Mouse (Mus musculus) intestine, embryonic 15.5 days (tissue): Measurements from ENCODE around the gene Wwox. TPM values are rescaled to one million over a fixed set of nuclear protein-coding genes. Genes with fewer than 3 reads are reported as not detected.

Experiments
- ATAC-seq: fragments of 200-750 bp; cut with Nextera tagmentation; 2 replicates; pipeline ENCODE4 v1.8.0; 2017; ENCODE audit warnings: moderate TSS enrichment, moderate library complexity
- H3K27ac ChIP-seq: fragments of 300-500 bp; sonication (generic); 2 replicates; pipeline ENCODE4 v1.5.1; 2015; ENCODE audit warnings: mild to moderate bottlenecking, inconsistent platforms
- H3K27me3 ChIP-seq: fragments of 300-500 bp; sonication (generic); replicated peaks from 2 replicates; pipeline ENCODE4 v1.6.1; 2015; ENCODE audit warnings: inconsistent platforms
- H3K36me3 ChIP-seq: fragments of 300-500 bp; sonication (generic); 2 replicates; pipeline ENCODE4 v1.6.1; 2015; ENCODE audit warnings: inconsistent platforms
- H3K4me1 ChIP-seq: fragments of 300-500 bp; sonication (generic); replicated peaks from 2 replicates; pipeline ENCODE4 v1.6.1; 2015; ENCODE audit warnings: inconsistent platforms
- H3K4me2 ChIP-seq: fragments of 300-500 bp; sonication (generic); replicated peaks from 2 replicates; pipeline ENCODE4 v1.6.1; 2015; ENCODE audit warnings: mild to moderate bottlenecking, inconsistent platforms
- H3K4me3 ChIP-seq: fragments of 300-500 bp; sonication (generic); replicated peaks from 2 replicates; pipeline ENCODE4 v1.5.1; 2015; ENCODE audit warnings: inconsistent platforms
- H3K9ac ChIP-seq: fragments of 300-500 bp; sonication (generic); 2 replicates; pipeline ENCODE4 v1.6.1; 2015; ENCODE audit warnings: inconsistent platforms
- H3K9me3 ChIP-seq: fragments of 300-500 bp; sonication (generic); 2 replicates; pipeline ENCODE4 v1.6.1; 2016; ENCODE audit warnings: inconsistent platforms
- WGBS: fragments of 180-500 bp; shearing (Covaris S2); methylation state at CpG from one replicate; pipeline ENCODE4 v1.1.7; 2015; 5-methylcytosine and 5-hydroxymethylcytosine counted together
- polyA plus RNA-seq: library from polyadenylated mRNA; unstranded; fragments of >200 nt; fragmentation: Nextera tagmentation; extraction: Ambion mirVana; gene quantifications from 2 replicates; pipeline ENCODE4 v1.2.1, GENCODE M21; 2015

Gene Wwox
- polyA plus RNA-seq, 1 experiment from 2014 or later: 11.6 TPM

DNA sequence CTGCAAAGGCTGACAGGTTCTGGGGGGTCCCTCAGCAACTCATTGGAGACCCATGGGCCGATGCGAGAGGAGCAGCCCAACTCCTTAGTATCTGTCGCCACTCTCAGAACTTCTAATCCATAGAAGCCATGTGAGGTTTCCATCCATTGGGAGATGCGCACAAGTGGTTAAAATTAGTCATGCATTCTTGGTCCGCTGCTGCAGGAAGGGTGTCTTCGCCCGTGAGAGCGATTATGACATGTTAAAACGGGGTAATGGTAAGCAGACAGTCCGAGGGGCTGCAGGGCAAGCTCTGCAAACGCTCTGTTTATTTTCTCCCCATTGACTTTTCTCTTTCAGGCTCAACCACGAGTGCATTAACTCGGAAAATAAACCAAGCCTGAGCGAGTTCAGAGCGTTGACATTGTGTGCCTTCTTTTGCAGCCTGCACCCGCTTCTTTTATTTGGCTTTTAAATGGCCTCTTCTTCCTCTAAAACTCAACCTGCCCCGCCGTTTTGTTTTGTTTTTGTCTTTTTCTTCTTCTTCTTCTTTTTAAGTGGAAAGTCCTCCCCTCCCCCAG lies 492.7 kb downstream of the Wwox start:
- Histone ChIP-seq H3K9me3 (no peaks in the 10 kb centered on the region), H3K9ac (no peak overlapping the region), H3K4me3 (no peak overlapping the region), H3K4me1 (peaks cover 16% of the 10 kb centered on the region; the same call in 1 of the 2 replicates), H3K36me3 (no peaks in the 10 kb centered on the region), H3K4me2 (peak overlapping the region; percentile 27), H3K27ac (no peak overlapping the region), H3K27me3 (no peaks in the 10 kb centered on the region)
- ATAC-seq: no peak
- WGBS: 24% methylated on average over 18 of the region's 18 CpGs

GRCm38 (mm10) chr8:114933248-114933647 lies 493.8 kb downstream of the Wwox start:
- Histone ChIP-seq H3K4me3 (no peak overlapping the region), H3K4me1 (peaks cover 12% of the 10 kb centered on the region; the same call in 1 of the 2 replicates), H3K9me3 (no peaks in the 10 kb centered on the region), H3K27ac (no peak overlapping the region), H3K27me3 (no peaks in the 10 kb centered on the region), H3K36me3 (no peaks in the 10 kb centered on the region), H3K4me2 (no peak overlapping the region), H3K9ac (no peak overlapping the region)
- WGBS: 87% methylated on average over 1 of the region's 1 CpGs
- no peak for ATAC-seq

GRCm38 (mm10) chr8:114936887-114937286 lies 497.4 kb downstream of the Wwox start:
- no peaks in the 10 kb centered on the region for H3K9me3 ChIP-seq

DNA sequence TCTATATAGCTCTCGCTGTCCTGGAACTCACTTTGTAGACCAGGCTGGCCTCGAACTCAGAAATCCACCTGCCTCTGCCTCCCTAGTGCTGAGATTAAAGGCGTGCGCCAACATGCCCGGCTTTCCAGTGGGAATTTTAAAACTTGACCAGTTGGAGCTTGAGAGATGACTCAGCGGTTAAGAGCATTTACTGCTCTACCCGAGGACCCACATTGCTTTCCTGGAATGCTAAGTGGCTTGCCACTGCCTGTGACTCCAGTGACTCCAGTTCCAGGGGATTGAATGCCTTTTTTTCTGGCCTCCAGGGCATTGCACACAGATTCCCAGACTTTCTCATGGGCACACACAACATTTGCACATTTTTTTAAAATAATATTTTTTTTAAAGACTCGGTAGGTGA lies 499.9 kb downstream of the Wwox start:
- H3K4me2 ChIP-seq: no peak overlapping the region
- no peak overlapping the region for H3K27ac ChIP-seq
- H3K36me3 ChIP-seq: no peaks in the 10 kb centered on the region
- H3K4me3 ChIP-seq: no peak overlapping the region
- no peaks in the 10 kb centered on the region for H3K9me3 ChIP-seq
- H3K9ac ChIP-seq: no peak overlapping the region
- no peaks in the 10 kb centered on the region for H3K4me1 ChIP-seq
- WGBS: 86% methylated on average over 8 of the region's 8 CpGs
- no peaks in the 10 kb centered on the region for H3K27me3 ChIP-seq
- ATAC-seq: no peak

More at GRCm38 (mm10) chr8:114936887-114937286, 497.4 kb downstream of the Wwox start:
- H3K27me3 ChIP-seq: no peaks in the 10 kb centered on the region
- H3K9ac ChIP-seq: no peak overlapping the region
- no peak overlapping the region for H3K4me2 ChIP-seq
- H3K4me3 ChIP-seq: no peak overlapping the region
- H3K4me1 ChIP-seq: peaks cover 3% of the 10 kb centered on the region; the same call in 1 of the 2 replicates
- no peak for ATAC-seq
- no peak overlapping the region for H3K27ac ChIP-seq
- 47% methylated on average over 10 of the region's 10 CpGs for WGBS
- H3K36me3 ChIP-seq: no peaks in the 10 kb centered on the region

DNA sequence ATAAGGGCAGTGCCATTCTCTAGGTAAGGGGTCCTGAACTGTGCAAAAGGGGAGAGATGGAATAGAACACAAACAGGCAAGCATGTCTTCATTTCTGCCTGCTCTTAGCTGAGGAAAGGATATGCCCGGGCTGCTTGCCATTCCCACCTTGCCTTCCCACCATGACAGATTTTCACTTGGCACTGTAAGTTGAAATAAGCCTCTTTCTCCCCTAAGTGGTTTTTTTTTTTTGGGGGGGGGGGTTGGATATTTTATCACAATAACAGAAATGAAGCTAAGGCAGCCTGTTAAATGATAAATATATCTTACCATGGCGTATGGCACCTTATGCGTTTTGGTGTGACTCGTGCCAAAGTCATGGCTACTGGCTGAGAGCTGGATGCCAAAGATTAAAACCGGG lies 501.6 kb downstream of the Wwox start:
- Histone ChIP-seq H3K9ac (no peak overlapping the region), H3K36me3 (no peaks in the 10 kb centered on the region), H3K4me2 (no peak overlapping the region), H3K27me3 (no peaks in the 10 kb centered on the region), H3K27ac (no peak overlapping the region), H3K4me3 (no peak overlapping the region), H3K4me1 (no peaks in the 10 kb centered on the region), H3K9me3 (no peaks in the 10 kb centered on the region)
- WGBS: 84% methylated on average over 5 of the region's 5 CpGs
- ATAC-seq: no peak

DNA sequence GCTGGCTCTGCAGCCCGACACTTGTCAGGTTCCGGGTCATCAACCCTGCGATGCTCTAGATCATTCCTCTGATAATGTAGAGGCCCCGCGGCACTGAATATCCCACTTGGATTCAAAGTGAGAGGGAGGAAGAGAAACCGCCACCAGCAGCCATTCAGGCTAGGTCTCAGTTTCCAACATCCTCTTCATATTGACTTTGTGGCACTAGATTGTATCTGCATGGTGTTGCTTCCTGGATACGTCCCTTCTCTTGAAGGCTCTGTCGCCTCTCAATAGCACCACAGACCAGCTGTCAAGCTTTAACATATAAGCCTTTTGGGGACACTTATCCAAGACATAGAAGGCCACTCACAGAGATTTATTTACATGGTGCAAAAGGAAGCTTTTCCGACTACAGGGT lies 502.2 kb downstream of the Wwox start:
- 74% methylated on average over 9 of the region's 9 CpGs for WGBS

GRCm38 (mm10) chr8:114947921-114948320 lies 508.5 kb downstream of the Wwox start:
- H3K4me2 ChIP-seq: no peak overlapping the region
- H3K9me3 ChIP-seq: no peaks in the 10 kb centered on the region
- WGBS: 54% methylated on average over 6 of the region's 6 CpGs

More for the DNA sequence above, 502.2 kb downstream of the Wwox start:
- Histone ChIP-seq H3K27ac (no peak overlapping the region), H3K9me3 (no peaks in the 10 kb centered on the region), H3K4me3 (no peak overlapping the region), H3K36me3 (no peaks in the 10 kb centered on the region), H3K27me3 (no peaks in the 10 kb centered on the region), H3K9ac (no peak overlapping the region), H3K4me1 (no peaks in the 10 kb centered on the region), H3K4me2 (no peak overlapping the region)
- ATAC-seq: no peak

DNA sequence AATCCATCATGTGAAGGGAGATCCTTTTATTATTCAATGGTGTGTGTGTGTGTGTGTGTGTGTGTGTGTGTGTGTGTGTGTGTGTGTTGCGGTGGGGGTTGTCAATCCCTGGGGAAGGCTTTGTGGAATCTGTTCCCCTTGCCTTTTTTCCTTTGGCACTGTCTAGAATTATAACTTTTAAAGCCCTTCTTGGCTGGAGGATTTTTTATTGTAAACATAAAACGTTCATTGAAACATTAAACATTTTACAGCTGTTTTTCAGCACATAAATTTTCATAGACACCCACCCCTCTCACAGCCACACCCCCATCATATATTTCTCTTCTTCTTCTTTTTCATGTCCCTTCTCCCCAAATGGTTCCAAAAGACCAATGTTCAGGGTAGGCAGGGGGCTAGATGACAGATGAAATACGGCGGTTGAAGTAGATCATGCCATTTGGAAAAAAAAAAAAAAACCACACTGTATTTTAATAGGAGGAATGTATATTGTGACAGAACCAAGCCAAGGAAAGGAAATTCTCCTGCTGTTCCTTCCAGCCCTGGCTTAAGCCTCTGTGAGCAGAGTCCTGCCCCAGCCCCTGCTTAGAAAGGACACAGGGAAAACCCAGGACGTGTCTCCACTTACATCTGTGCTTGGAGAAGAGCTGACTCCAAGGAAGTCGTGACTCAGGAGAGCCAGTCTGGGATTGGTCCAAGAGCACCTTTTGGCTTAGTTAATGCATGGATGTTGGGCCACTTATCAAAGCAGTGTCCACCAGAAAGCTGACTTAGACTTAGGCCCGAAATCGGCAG lies 517.1 kb downstream of the Wwox start:
- Histone ChIP-seq H3K36me3 (no peaks in the 10 kb centered on the region), H3K9me3 (no peaks in the 10 kb centered on the region), H3K4me3 (no peak overlapping the region), H3K9ac (no peak overlapping the region), H3K27me3 (no peaks in the 10 kb centered on the region), H3K4me1 (peaks cover 13% of the 10 kb centered on the region), H3K27ac (peak overlapping the region; percentile 69), H3K4me2 (no peak overlapping the region)
- peak; percentile 55 for ATAC-seq
- 48% methylated on average over 7 of the region's 8 CpGs for WGBS

More at GRCm38 (mm10) chr8:114947921-114948320, 508.5 kb downstream of the Wwox start:
- H3K27me3 ChIP-seq: no peaks in the 10 kb centered on the region
- H3K4me3 ChIP-seq: no peak overlapping the region
- H3K9ac ChIP-seq: no peak overlapping the region
- no peaks in the 10 kb centered on the region for H3K36me3 ChIP-seq
- no peak for ATAC-seq
- no peak overlapping the region for H3K27ac ChIP-seq
- H3K4me1 ChIP-seq: no peaks in the 10 kb centered on the region

DNA sequence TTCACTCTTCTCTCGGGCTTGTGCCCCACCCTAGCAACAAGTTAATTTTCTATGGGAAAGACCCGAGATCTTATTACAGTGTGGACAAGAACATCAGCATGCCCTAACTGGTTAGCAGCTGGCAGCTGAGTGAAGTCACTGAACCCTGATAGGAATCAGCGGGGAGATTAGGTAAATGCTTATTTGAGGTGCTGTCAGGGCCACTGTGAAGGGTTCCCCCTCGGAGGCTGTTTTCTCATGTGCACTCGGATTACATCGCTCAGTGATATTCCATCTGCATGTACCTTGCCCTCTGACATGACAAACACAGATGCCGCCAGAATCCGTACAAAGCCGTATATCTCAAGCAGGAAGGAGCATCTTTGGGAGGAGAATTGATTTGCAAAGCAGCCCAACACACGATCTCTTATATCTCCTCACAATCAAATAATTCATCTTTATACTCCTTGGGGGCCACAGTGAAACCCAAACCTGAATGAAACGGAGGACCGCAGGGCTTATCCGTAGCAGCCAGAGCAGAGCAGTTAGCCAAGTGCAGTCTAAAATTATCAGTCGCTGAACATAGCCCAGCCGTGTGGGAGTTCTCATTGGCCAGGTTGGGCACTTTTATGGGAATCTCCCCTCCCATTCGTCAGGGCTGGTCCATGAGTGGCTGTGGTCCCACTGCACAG lies 519.1 kb downstream of the Wwox start:
- H3K4me3 ChIP-seq: no peak overlapping the region
- no peak overlapping the region for H3K4me2 ChIP-seq
- 62% methylated on average over 16 of the region's 16 CpGs for WGBS
- H3K27ac ChIP-seq: no peak overlapping the region
- ATAC-seq: no peak
- no peaks in the 10 kb centered on the region for H3K36me3 ChIP-seq
- no peaks in the 10 kb centered on the region for H3K9me3 ChIP-seq
- H3K9ac ChIP-seq: no peak overlapping the region
- no peaks in the 10 kb centered on the region for H3K27me3 ChIP-seq
- peaks cover 16% of the 10 kb centered on the region for H3K4me1 ChIP-seq

GRCm38 (mm10) chr8:114959406-114959805 lies 520.0 kb downstream of the Wwox start:
- no peak overlapping the region for H3K27ac ChIP-seq
- no peaks in the 10 kb centered on the region for H3K9me3 ChIP-seq
- ATAC-seq: no peak
- peaks cover 16% of the 10 kb centered on the region for H3K4me1 ChIP-seq
- no peak overlapping the region for H3K4me3 ChIP-seq
- H3K27me3 ChIP-seq: no peaks in the 10 kb centered on the region
- H3K9ac ChIP-seq: no peak overlapping the region
- no peaks in the 10 kb centered on the region for H3K36me3 ChIP-seq
- 64% methylated on average over 11 of the region's 11 CpGs for WGBS
- H3K4me2 ChIP-seq: no peak overlapping the region

DNA sequence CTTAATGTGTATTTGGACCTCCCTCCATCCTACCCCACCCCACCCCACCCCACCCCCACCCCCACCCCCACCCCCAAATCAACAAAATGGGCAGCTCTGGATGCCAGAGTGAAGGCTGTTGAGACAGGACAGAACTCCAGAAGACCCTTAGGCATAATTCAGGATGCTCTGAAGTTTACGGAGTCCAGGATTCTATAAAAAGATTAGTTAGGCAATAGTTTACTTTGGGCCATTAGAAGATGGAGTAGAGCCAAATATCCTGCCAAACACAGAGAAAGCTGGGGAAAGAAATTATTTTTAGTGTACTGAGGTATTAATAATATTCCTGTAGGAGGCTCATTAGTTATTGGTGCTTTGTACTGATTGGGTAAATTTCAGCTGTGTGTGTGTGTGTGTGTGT lies 523.0 kb downstream of the Wwox start:
- 48% methylated on average over 1 of the region's 1 CpGs for WGBS
- no peaks in the 10 kb centered on the region for H3K9me3 ChIP-seq
- H3K36me3 ChIP-seq: no peaks in the 10 kb centered on the region
- H3K4me2 ChIP-seq: no peak overlapping the region
- no peak overlapping the region for H3K4me3 ChIP-seq
- no peak overlapping the region for H3K9ac ChIP-seq
- peak; percentile 45; the same call in 1 of the 2 replicates for ATAC-seq
- H3K27ac ChIP-seq: no peak overlapping the region
- peaks cover 9% of the 10 kb centered on the region for H3K4me1 ChIP-seq
- no peaks in the 10 kb centered on the region for H3K27me3 ChIP-seq

DNA sequence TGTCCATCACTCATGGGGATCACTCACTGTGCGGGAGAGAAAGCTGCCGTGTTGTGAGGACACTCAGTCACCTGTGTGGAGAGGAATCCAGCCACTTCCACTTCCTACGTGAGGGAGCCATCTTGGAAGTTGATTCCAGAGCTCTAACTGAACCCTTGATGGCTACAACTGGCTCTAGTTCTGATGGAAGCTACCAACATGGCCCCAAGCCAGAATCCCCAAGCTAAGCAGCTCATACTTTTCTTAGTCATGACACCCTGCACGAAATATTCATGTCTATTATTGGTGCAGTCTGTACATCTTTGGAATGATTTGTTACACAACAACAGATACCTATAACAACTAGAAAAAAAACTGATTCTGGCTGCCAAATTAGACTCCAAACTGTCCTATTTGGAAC lies 523.8 kb downstream of the Wwox start:
- Histone ChIP-seq H3K27me3 (no peaks in the 10 kb centered on the region), H3K4me3 (no peak overlapping the region), H3K36me3 (no peaks in the 10 kb centered on the region), H3K9me3 (no peaks in the 10 kb centered on the region), H3K27ac (no peak overlapping the region), H3K4me2 (no peak overlapping the region), H3K9ac (no peak overlapping the region), H3K4me1 (peaks cover 7% of the 10 kb centered on the region; the same call in 1 of the 2 replicates)
- WGBS: 81% methylated on average over 4 of the region's 4 CpGs
- ATAC-seq: no peak
